In genomic region chr8:64659097-64659496, GRCm38 (mm10) we compare ENCODE assay signal across 9 mouse cellular contexts. TPM values are rescaled to one million over a fixed set of nuclear protein-coding genes. Genes with fewer than 3 reads are reported as not detected.
DNase-seq lines count a peak whose midpoint lies in the region; ATAC-seq and TF ChIP-seq lines count a peak whose summit lies in the region.
"Had no signal": no experiment of that assay in that cellular context is flagged by ENCODE, and none has a peak within 500 bp of the region (broad histone marks: within the 10 kb centered on the region; RNA-seq: fewer than 3 reads in every experiment).

No protein-coding gene starts in this region.

- no peaks in the 10 kb centered on the region for H3K9me3 ChIP-seq in neural tube, embryonic 13.5 days
- H3K9me3 ChIP-seq: hindbrain, embryonic 10.5 days had no signal

- no peak overlapping the region for H3K4me3 ChIP-seq in neural tube, embryonic 13.5 days
- H3K4me3 ChIP-seq in layer of hippocampus, adult 2 months = peak overlapping the region; percentile 24; the same call in 1 of the 2 replicates
- H3K4me3 ChIP-seq: hindbrain, embryonic 10.5 days had no signal

- H3K9ac ChIP-seq in neural tube, embryonic 13.5 days = no peak overlapping the region

- H3K27ac ChIP-seq in neural tube, embryonic 13.5 days (replicated peaks) = 0 out of 2 replicates have a peak overlapping the region, but pooled peaks have one; percentile 9
- H3K27ac ChIP-seq in layer of hippocampus, adult 2 months = peak overlapping the region; percentile 93
- H3K27ac ChIP-seq: hindbrain, embryonic 10.5 days had no signal

- no peaks in the 10 kb centered on the region for H3K27me3 ChIP-seq in neural tube, embryonic 13.5 days

- H3K4me2 ChIP-seq in neural tube, embryonic 13.5 days = no peak overlapping the region

- WGBS in neural tube, embryonic 13.5 days = 81% methylated on average over 5 of the region's 5 CpGs

- H3K36me3 ChIP-seq in neural tube, embryonic 13.5 days = no peaks in the 10 kb centered on the region

- peaks cover 23% of the 10 kb centered on the region for H3K4me1 ChIP-seq in neural tube, embryonic 13.5 days (replicated peaks)

- TF ChIP-seq CTCF in layer of hippocampus, adult 2 months (conservative IDR thresholded peaks at IDR 0.05) = no peak

- ATAC-seq in neural tube, embryonic 13.5 days (ENCODE audit: low read depth) = no peak

- DNase-seq in neural tube, embryonic 10.5 days (ENCODE audit: extremely low spot score, low spot score) = no peak
- DNase-seq in cerebellum, adult 9-11 months = peak; percentile 90
- DNase-seq in layer of hippocampus, adult 2 months (ENCODE audit: low spot score in 2 of 2) = peak; percentile 58 to 84
- DNase-seq in right cerebral cortex, postnatal 25 days = peak; percentile 55
- DNase-seq in thymus, postnatal 25 days = no peak
- DNase-seq in testis, postnatal 14 days (ENCODE audit: low spot score) = no peak
- DNase-seq in gastrocnemius, postnatal 10 days = no peak

RNA-seq across cellular contexts. Expression of gene Cpe, which starts 33.8 kb away (rescaled TPM):
- polyA plus RNA-seq in neural tube, embryonic 13.5 days (2015; fragmentation: Nextera tagmentation; extraction: Ambion mirVana) = 662 and 663 TPM in 2 replicates
- total RNA-seq in layer of hippocampus, adult 2 months (2021) = 1,000 to 10,000 TPM; 2,581 to 2,789 TPM
- 100 to 1,000 TPM; 117 to 150 TPM for total RNA-seq in gastrocnemius, postnatal 10 days (2021)

Comparison
In these comparisons a context has a peak if more than half of its experiments do, and no peak if none do; other contexts are left out.
1. DNase-seq: peak in cerebellum, adult 9-11 months (single experiment), layer of hippocampus, adult 2 months (2 of 2) and right cerebral cortex, postnatal 25 days (single experiment); none in neural tube, embryonic 10.5 days (single experiment), thymus, postnatal 25 days (single experiment), testis, postnatal 14 days (single experiment) and gastrocnemius, postnatal 10 days (single experiment).
2. RNA of gene Cpe, which starts 33.8 kb away (total RNA-seq): 2,581 to 2,789 TPM in layer of hippocampus, adult 2 months; 117 to 150 TPM in gastrocnemius, postnatal 10 days; every median in the first group is over 10 times any median in the second.